Mouse (Mus musculus): ENCODE results near the gene Lmcd1.
"Not testable (repeated sequence)": the region's sequence is repeated elsewhere in the genome, so short reads cannot be mapped to it uniquely, and the experiment has no call there.

The Lmcd1 gene

DNA sequence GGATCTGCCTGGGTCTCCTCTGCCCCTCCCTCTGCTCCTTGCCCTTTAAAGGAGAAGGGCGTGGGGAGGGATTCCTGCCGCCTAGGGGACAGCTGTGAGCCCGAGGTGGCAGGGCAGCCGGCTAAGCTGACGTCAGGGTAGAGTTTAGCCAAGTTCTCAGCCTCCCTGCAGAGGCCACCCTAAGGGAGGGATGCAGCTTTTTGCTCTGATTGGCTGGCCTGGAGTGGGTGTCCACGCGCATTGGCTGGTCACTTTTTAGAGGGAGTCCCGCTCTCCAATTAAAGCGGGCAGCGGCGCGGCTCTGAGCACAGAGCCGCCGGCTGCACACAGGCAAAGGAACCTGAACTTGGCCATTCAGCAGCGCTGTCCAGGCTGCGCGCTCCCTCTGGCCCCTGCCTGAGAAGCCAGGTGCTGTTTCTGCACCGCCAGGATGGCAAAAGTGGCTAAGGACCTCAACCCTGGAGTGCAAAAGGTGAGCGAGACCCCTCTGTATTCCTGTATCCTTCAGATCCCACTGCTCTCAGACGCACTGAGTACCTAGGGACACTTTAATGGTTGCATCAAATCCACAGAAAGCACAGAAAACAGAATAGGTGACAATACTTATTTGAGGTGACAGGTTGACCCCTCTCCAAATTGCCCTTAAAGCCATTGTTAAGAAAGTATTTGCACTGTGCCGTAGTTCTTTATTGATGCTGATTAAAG lies at the start of gene Lmcd1:
Lmcd1 (plus strand) TSS at position 258 of the 705 bp plus-strand sequence.
- DNase-seq: no peak

DNA sequence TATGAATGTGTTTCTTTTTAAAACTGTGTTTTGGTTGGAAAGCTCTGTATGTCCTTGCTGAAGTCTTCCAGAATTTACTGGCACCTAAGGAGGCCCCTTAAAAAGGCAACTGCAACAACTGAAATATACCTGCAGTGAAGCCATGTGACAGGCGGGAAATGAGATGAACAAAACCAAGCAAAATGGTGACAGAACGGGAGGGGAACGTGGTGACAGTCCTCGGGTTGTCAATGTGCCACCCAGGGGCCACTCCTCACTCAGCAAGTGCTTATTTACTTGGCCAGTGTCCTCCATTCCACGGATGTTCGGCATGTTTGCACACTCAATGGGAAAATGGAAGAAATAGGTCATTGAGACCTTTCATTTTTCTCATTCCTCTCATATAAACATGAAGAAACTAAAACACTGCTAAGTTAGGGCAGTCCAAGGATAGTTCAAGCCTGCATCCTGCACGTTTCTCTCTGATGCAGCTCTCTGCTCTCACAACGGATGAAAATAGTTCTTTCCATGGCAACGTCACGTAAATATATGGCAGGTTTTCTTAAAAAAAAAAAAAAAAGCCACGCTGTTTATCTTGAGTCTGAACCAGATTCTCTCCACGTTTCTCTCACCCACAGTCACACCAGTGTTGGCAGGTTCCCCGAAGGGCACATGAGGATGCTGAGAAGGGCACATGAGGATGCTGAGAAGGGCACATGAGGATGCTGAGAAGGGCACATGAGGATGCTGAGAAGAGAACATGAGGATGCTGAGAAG lies 49.5 kb upstream of the Lmcd1 start:
- DNase-seq: no peak

GRCm38 (mm10) chr6:112236775-112237174 lies 36.8 kb upstream of the Lmcd1 start:
- DNase-seq: no peak

DNA sequence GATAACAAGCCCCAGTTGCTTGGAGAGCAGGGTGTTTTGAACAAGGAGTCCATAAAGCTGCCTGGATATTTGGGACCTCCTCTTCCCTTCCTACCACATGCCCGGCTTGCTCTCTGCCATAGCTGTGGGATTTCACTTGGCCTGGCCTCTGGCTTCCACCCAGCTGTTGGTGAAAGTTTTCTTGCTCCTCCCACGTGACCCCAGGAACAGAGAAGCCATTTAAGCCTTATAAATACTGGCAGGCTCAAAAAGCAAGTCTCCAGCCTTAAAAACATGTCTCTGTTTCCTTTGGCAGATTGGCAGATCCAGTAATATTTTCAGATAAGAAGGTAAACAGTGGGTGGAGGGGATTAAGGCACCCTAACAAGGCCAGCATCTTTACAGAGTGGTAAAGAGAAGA lies 31.3 kb upstream of the Lmcd1 start:
- no peak for DNase-seq

DNA sequence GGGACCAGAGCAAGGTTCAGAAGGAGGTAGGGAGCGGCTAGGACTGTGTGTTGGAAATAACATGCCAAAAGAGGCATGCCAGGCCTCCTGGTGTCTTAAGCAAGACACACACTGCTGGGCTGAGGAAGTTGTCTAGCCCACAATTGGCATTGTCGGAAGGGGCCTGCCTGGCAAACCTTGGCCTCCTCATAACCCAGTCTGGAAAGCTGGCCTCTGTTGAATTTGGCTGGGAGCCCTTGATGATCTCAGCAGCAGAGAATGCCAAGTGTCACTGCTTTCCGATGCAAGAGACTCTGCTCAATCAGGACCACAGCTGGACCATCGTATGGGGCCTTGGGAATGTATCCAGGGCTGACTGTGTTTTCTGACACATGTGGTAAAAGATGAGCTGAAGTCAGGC lies 27.9 kb upstream of the Lmcd1 start:
- DNase-seq: no peak

DNA sequence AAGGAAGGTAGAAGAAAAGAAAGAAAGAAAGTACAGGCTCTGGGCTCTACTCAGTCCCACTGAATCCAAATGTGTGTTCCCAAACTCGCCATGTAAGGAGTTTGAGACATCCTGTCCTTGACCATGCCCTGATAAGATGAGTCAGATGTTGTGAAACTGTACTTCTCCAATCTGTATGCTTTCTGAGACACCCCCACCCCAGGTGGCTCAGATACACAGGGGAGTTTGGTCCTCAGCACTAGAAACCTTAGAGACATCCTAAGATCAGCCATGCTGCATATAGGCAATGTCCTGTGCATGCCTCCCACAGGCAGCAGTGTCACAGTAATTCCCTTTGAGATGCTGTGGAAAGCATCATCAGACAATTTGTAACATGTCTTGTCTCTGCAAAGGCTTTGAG lies 26.9 kb upstream of the Lmcd1 start:
- DNase-seq: no peak

DNA sequence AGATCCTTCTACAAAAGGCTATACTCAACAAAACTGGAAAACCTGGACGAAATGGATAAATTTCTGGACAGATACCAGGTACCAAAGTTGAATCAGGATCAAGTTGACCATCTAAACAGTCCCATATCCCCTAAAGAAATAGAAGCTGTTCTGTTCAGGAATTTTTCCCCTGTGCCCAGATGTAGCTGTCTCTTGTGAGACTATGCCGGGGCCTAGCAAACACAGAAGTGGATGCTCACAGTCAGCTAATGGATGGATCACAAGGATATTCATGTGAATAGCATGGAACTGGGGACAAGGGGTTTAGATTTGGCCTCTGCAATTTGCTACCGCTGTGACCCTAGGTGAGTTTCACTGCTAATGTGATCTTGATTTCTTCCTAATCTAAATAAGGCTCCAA lies 19.6 kb upstream of the Lmcd1 start:
- DNase-seq: not testable (repeated sequence)

GRCm38 (mm10) chr6:112254967-112255366 lies 18.6 kb upstream of the Lmcd1 start:
- DNase-seq: no peak

GRCm38 (mm10) chr6:112255388-112256225 lies 18.0 kb upstream of the Lmcd1 start:
- peak; percentile 31 for DNase-seq

- no peak for DNase-seq
These were observed 17.0 kb upstream of the Lmcd1 start for GRCm38 (mm10) chr6:112256599-112256998.

DNA sequence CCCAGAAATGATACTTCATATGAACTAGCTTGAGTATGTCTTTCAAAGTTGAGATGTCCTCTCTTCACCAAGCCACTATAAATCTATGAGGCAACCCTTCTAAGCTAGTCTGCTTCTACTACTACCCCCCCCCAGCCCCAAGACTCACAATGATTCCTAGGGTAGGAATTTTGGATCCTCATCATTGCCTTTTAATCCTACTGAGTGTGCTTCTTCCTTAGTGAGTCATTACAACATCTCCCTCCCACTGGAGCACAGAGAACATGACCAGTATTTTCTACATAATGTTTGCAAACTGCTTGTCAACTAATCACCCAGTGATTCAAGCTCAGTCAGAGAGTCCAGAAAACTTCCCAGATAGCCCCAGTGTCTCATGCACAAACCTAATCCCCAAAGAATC lies 12.5 kb upstream of the Lmcd1 start:
- no peak for DNase-seq

- DNase-seq: no peak
These were observed 9.2 kb upstream of the Lmcd1 start for GRCm38 (mm10) chr6:112264321-112264720.

DNA sequence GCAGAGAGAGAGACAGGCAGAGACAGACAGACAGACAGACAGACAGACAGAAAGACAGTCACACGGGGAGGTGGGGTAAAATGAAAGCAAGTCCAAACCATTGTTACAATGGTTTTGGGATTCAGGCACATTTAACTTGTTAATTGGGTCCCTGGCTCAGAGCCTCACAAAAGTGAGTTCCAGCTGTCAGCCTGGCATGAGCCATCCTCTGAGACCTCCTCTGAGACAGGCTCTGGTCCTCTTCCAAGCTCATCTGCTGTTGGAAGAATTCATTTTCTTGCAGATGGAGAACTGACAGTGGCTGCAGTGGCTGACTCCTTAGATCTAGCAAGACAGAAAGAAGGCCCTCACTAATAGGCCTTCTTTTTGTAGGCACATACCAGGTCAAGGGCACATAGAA lies 6.9 kb upstream of the Lmcd1 start:
- DNase-seq: no peak

DNA sequence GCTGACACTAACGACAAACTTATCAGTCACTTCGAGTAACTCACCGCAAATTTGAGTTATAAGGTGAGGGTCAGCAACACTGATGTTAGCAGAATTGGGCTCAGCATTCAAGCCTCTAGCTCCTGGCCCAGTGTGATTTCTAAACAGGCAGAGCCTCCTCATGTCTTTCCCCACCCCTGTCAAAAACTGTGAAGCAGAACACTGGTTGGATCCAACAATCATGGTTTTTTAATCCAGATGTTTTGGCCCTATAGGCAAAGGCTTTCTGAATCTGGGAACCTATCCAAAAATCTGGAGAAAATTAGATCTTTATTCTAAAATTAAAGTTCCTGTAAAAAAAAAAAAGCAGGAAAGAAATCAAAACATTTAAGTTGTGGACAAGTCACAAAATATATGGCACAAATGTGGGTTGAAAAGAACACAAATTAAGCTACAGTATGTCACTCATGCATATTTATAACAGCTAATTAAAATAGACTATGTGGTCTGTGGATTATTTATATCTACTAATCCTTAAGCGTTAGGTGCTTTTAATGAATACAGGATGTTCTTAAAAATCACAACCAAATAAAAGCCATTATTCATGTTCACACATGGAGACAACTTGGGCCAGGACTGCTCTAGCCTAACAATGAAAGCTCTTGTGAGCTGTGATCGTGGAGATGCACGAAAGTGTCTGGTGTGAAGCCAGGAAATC lies 5.7 kb upstream of the Lmcd1 start:
- no peak for DNase-seq

GRCm38 (mm10) chr6:112274261-112275055 lies 900 bp downstream of the Lmcd1 start:
- no peak for DNase-seq

DNA sequence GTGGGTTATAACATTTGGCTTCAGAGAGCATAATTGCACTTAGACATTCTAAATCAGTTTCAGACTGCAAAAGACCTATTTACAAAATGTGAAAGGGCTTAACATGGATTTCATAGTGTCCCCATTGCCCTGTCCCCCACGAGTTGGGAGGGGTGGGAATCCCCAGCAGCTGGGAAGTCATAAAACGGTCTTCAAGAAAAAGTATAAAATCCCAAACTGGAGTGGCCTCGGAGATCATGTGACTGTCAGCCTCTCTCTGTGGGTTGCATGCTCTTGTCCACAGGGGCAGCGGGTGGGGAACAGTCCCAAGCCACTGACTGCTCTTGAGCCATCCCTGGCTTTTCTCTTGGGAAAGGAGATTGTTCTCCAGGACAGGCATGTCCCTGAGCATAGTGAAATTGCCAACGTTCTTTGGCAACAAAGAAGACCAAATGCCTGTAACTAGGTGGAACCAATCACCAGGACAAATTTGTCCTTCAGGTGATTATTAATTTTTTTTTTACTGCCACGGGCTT lies 2.2 kb downstream of the Lmcd1 start:
- DNase-seq: no peak

DNA sequence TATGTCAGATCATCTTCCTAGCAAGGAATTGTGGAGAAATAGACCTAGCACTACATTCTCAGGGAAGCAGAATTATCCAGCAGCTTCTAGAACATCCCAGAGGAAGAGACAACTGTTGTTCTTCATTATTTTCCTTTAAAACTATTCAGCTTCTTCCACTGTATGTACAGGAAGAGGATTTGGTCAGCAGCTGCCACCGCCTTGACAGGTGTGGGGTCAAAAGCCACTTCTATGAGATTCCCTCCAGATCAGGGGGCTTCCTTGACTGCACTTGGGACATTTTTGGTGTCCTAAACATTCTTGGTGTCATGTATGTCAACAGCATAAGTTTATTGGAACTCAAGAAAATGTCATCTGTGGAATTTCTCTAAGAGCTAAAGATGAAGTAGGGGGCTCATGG lies 5.2 kb downstream of the Lmcd1 start:
- no peak for DNase-seq

DNA sequence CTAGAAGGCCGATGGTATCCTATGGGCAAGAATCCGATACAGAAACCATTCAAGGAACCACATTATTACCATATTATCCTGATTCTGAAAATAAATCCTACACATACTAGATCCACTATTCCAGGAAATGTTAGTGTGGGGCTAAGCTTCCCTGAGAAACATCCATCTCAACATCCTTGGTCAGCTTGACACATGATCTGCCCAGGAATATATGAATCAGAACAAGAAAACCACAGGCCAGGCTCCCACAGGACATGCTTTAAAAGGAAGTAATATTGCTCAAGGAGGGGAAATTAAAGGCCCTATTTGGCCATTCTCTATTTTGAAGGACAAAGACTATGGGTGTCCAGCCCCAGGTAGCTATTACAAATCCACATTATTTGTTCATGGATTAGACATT lies 6.6 kb downstream of the Lmcd1 start:
- DNase-seq: no peak

DNA sequence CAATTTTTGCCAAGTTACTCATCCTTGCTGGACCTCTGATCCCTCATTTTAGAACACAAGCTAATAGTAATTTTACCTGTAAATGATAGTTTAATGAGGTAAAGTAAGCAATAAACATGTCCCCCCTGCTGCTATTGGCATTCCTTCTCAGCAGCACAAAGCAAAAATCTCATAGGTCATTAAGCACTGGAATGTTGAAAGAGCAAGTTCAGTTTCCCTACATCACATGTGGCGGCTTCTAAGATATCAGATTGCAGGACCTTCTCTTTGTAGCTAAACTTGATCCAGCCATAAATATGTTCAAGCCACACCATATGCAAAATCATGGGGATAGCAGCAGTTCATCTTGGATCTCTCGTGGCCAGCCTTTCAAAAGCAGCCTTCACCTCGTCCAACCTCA lies 7.4 kb downstream of the Lmcd1 start:
- no peak for DNase-seq

GRCm38 (mm10) chr6:112281935-112282334 lies 8.4 kb downstream of the Lmcd1 start:
- DNase-seq: no peak

GRCm38 (mm10) chr6:112284087-112284486 lies 10.5 kb downstream of the Lmcd1 start:
- DNase-seq: no peak

DNA sequence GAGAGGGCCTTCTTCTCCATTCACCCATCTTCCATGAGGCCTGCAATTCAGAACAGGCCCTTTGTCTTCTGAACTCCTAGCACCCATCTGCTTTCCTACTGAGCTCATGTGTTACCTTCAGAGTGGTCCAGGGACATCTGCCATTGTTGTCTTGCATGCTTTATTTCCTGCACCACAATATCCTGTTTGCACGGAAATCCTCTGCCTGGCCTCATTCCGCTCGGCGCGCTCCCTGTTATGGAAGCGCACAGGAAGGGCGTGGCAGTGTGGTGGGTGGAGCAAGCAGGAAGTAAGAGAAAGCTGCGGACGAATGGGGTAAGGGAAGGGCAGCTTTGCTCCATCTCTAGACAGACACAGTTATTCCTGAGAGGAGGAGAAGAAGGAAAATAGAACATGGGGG lies 14.1 kb downstream of the Lmcd1 start:
- no peak for DNase-seq

All from thymus, postnatal 25 days (tissue).